Mouse (Mus musculus) lung, postnatal 0 days (tissue): ENCODE measurements around the gene Ptpn14. TPM values are rescaled to one million over a fixed set of nuclear protein-coding genes. Genes with fewer than 3 reads are reported as not detected.

Experiments
- ATAC-seq: fragments of 200-750 bp; cut with Nextera tagmentation; 2 replicates; pipeline ENCODE4 v1.8.0; 2017; ENCODE audit warnings: moderate library complexity
- DNase-seq: peaks from one replicate; pipeline ENCODE4 v3.0.0-alpha.2; 2016; ENCODE audit warnings: low spot score
- H3K27ac ChIP-seq: fragments of 300-500 bp; sonication (generic); 2 replicates; pipeline ENCODE4 v1.5.1; 2014; ENCODE audit warnings: antibody characterized with exemption, mild to moderate bottlenecking, low read length, mixed read lengths
- H3K27me3 ChIP-seq: fragments of 300-500 bp; sonication (generic); replicated peaks from 2 replicates; pipeline ENCODE4 v1.6.1; 2014; ENCODE audit warnings: low read length, mixed read lengths; ENCODE audit not compliant: insufficient read depth
- H3K36me3 ChIP-seq: fragments of 300-500 bp; sonication (generic); 2 replicates; pipeline ENCODE4 v1.6.1; 2014; ENCODE audit warnings: low read length, mixed read lengths; ENCODE audit not compliant: insufficient read depth
- H3K4me1 ChIP-seq: fragments of 300-500 bp; sonication (generic); 2 replicates; pipeline ENCODE4 v1.6.1; 2014; ENCODE audit warnings: antibody characterized with exemption, low read depth, low read length, mixed read lengths; ENCODE audit not compliant: insufficient read depth
- H3K4me2 ChIP-seq: fragments of 300-500 bp; sonication (generic); replicated peaks from 2 replicates; pipeline ENCODE4 v1.6.1; 2014; ENCODE audit warnings: low read depth, mild to moderate bottlenecking, low read length, moderate library complexity, mixed read lengths
- H3K4me3 ChIP-seq: fragments of 300-500 bp; sonication (generic); 2 replicates; pipeline ENCODE4 v1.5.1; 2014; ENCODE audit warnings: low read depth, low read length
- H3K9ac ChIP-seq: fragments of 300-500 bp; sonication (generic); replicated peaks from 2 replicates; pipeline ENCODE4 v1.6.1; 2014; ENCODE audit warnings: low read depth, mild to moderate bottlenecking
- H3K9me3 ChIP-seq: fragments of 300-500 bp; sonication (generic); 2 replicates; pipeline ENCODE4 v1.6.1; 2016; ENCODE audit warnings: low read length, mixed read lengths
- CTCF ChIP-seq: IDR thresholded peaks from 2 replicates; pipeline ENCODE4 v1.5.1; 2016; ENCODE audit warnings: antibody characterized with exemption, mild to moderate bottlenecking
- EP300 ChIP-seq: IDR thresholded peaks from 2 replicates; pipeline ENCODE4 v1.6.1; 2016; ENCODE audit warnings: antibody characterized with exemption, mild to moderate bottlenecking, control low read depth
- WGBS: fragments of 180-500 bp; shearing (Covaris S2); extraction: QIAGEN DNeasy Blood & Tissue Kit; methylation state at CpG from one replicate; pipeline ENCODE4 v1.1.7; 2014; 5-methylcytosine and 5-hydroxymethylcytosine counted together
- polyA plus RNA-seq: library from polyadenylated mRNA; unstranded; fragments of >200 nt; fragmentation: Nextera tagmentation; extraction: Ambion mirVana; gene quantifications from 2 replicates; pipeline ENCODE4 v1.2.1, GENCODE M21; 2015

Ptpn14 gene
- polyA plus RNA-seq, 1 experiment from 2014 or later: 4.9 TPM

- ATAC-seq: no peak
- peaks cover 9% of the 10 kb centered on the region; the same call in 1 of the 2 replicates for H3K4me1 ChIP-seq
Observed at GRCm38 (mm10) chr1:189767910-189768309, 39.8 kb downstream of the Ptpn14 start.

DNA sequence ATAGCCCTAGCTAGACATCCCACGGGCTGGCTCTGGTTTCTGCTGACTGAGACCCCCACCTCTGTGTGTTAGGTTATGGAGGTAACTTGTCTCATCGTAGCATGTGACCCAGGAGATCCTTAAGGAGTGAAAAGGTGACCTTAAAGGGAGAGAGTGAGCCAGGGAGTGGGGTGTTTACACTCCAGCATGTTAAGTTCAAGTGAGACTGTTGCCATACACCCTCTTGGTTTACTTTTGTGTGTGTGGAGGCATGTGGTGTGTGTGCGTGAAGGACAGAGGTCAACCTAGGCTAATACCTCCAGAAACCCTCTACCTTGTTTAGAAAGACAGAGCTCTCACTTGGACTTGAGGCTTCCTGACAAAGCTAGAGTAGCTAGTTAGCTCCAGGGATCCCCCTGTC is 42.4 kb downstream of the Ptpn14 start:
- Histone ChIP-seq H3K9ac (no peak overlapping the region), H3K27ac (no peak overlapping the region), H3K4me1 (peaks cover 12% of the 10 kb centered on the region; the same call in 1 of the 2 replicates), H3K4me3 (no peak overlapping the region), H3K36me3 (no peaks in the 10 kb centered on the region), H3K9me3 (no peaks in the 10 kb centered on the region), H3K4me2 (no peak overlapping the region), H3K27me3 (no peaks in the 10 kb centered on the region)
- WGBS: 68% methylated on average over 3 of the region's 3 CpGs
- TF ChIP-seq CTCF (no peak), EP300 (no peak)
- peak; percentile 41 for ATAC-seq
- DNase-seq: peak; percentile 49

More at GRCm38 (mm10) chr1:189767910-189768309, 39.8 kb downstream of the Ptpn14 start:
- WGBS: 57% methylated on average over 9 of the region's 9 CpGs
- H3K9me3 ChIP-seq: no peaks in the 10 kb centered on the region
- no peak overlapping the region for H3K27ac ChIP-seq
- H3K27me3 ChIP-seq: no peaks in the 10 kb centered on the region
- H3K4me3 ChIP-seq: no peak overlapping the region
- no peak overlapping the region for H3K9ac ChIP-seq
- no peak for DNase-seq
- no peak overlapping the region for H3K4me2 ChIP-seq
- TF ChIP-seq CTCF (no peak), EP300 (no peak)
- H3K36me3 ChIP-seq: no peaks in the 10 kb centered on the region

GRCm38 (mm10) chr1:189772707-189773106 is 44.6 kb downstream of the Ptpn14 start:
- WGBS: 56% methylated on average over 10 of the region's 10 CpGs

GRCm38 (mm10) chr1:189774778-189775177 is 46.7 kb downstream of the Ptpn14 start:
- Histone ChIP-seq H3K9ac (no peak overlapping the region), H3K4me3 (no peak overlapping the region), H3K36me3 (no peaks in the 10 kb centered on the region), H3K27ac (no peak overlapping the region), H3K4me1 (peaks cover 15% of the 10 kb centered on the region; the same call in 1 of the 2 replicates), H3K4me2 (no peak overlapping the region), H3K9me3 (no peaks in the 10 kb centered on the region), H3K27me3 (no peaks in the 10 kb centered on the region)
- WGBS: 60% methylated on average over 1 of the region's 1 CpGs
- DNase-seq: no peak
- TF ChIP-seq CTCF: no peak
- no peak for TF ChIP-seq EP300
- ATAC-seq: no peak

More at GRCm38 (mm10) chr1:189772707-189773106, 44.6 kb downstream of the Ptpn14 start:
- no peak overlapping the region for H3K4me3 ChIP-seq
- DNase-seq (no peak), ATAC-seq (no peak)
- no peaks in the 10 kb centered on the region for H3K9me3 ChIP-seq
- H3K4me1 ChIP-seq: peaks cover 12% of the 10 kb centered on the region; the same call in 1 of the 2 replicates
- no peaks in the 10 kb centered on the region for H3K27me3 ChIP-seq
- no peaks in the 10 kb centered on the region for H3K36me3 ChIP-seq
- H3K4me2 ChIP-seq: no peak overlapping the region
- no peak for TF ChIP-seq EP300
- no peak for TF ChIP-seq CTCF
- no peak overlapping the region for H3K9ac ChIP-seq
- H3K27ac ChIP-seq: no peak overlapping the region

GRCm38 (mm10) chr1:189777207-189777606 is 49.1 kb downstream of the Ptpn14 start:
- Histone ChIP-seq H3K9me3 (no peaks in the 10 kb centered on the region), H3K4me3 (no peak overlapping the region), H3K4me1 (peaks cover 8% of the 10 kb centered on the region; the same call in 1 of the 2 replicates), H3K36me3 (no peaks in the 10 kb centered on the region), H3K27ac (peak overlapping the region; percentile 29; the same call in 1 of the 2 replicates), H3K9ac (no peak overlapping the region), H3K27me3 (no peaks in the 10 kb centered on the region), H3K4me2 (no peak overlapping the region)
- peak; percentile 27 for ATAC-seq
- peak; percentile 48 for DNase-seq
- TF ChIP-seq CTCF (no peak), EP300 (0 out of 2 replicates have a peak, but pooled peaks have one; percentile 38)
- 67% methylated on average over 6 of the region's 6 CpGs for WGBS

DNA sequence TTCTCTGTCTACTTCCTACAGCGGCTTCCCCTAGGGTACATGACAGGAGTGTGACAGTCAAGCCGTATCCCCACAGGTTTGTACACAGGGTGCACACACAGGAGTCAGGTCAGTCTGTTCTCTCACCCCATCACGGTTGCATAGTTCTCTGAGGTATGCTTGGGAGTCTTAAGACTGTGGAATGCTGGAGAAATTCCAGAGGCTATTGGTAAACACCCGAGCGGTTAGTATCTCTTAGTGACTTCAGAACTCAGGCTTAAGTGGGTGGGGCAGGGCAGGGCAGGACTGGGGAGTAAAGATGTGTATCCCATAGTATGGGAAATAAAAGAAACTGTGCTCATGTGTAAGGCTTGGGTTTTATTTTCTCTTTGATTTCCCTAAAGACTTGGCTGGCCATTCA is 50.3 kb downstream of the Ptpn14 start:
- ATAC-seq (peak; percentile 74), DNase-seq (peak; percentile 78)
- Histone ChIP-seq H3K9ac (no peak overlapping the region), H3K27me3 (no peaks in the 10 kb centered on the region), H3K36me3 (no peaks in the 10 kb centered on the region), H3K27ac (peak overlapping the region; percentile 57; the same call in 1 of the 2 replicates), H3K4me1 (peaks cover 11% of the 10 kb centered on the region; the same call in 1 of the 2 replicates), H3K9me3 (no peaks in the 10 kb centered on the region), H3K4me3 (no peak overlapping the region), H3K4me2 (no peak overlapping the region)
- WGBS: 33% methylated on average over 5 of the region's 5 CpGs
- peak; percentile 93 for TF ChIP-seq EP300
- TF ChIP-seq CTCF: no peak

GRCm38 (mm10) chr1:189779226-189779625 is 51.2 kb downstream of the Ptpn14 start:
- ATAC-seq (0 out of 2 replicates have a peak, but pooled peaks have one; percentile 18), DNase-seq (no peak)
- Histone ChIP-seq H3K4me2 (no peak overlapping the region), H3K27me3 (no peaks in the 10 kb centered on the region), H3K4me3 (no peak overlapping the region), H3K9me3 (no peaks in the 10 kb centered on the region), H3K9ac (no peak overlapping the region), H3K4me1 (peaks cover 11% of the 10 kb centered on the region), H3K27ac (no peak overlapping the region), H3K36me3 (no peaks in the 10 kb centered on the region)
- no peak for TF ChIP-seq EP300
- no peak for TF ChIP-seq CTCF
- WGBS: 49% methylated on average over 3 of the region's 3 CpGs
